14 mouse cellular contexts compared by ENCODE assay signal in the genomic region with DNA sequence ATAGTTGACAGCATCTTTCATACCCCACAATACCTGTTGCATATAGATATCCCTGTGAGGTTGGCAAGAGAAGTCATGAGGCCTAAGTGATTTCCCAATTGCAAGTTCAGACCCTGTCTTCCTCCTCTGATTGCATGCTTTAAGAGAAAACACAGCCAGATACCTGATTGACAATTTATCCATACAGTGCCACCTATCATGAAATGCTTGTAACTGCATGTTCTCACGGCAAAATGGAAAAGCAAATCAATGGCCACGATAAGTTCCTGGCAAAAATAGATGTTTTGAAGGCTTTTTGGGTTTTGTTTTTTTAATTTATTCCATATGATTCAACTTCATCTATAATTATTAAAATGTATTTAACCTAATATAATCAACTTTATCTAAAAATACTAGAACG.
DNase-seq lines count a peak whose midpoint lies in the region; ATAC-seq and TF ChIP-seq lines count a peak whose summit lies in the region.
"Had no signal": no experiment of that assay in that cellular context is flagged by ENCODE, and none has a peak within 500 bp of the region (broad histone marks: within the 10 kb centered on the region; RNA-seq: fewer than 3 reads in every experiment).

No protein-coding gene starts in this region.

- WGBS in intestine, postnatal 0 days: 68% methylated on average over 3 of the region's 3 CpGs
- 71% methylated on average over 3 of the region's 3 CpGs for WGBS in intestine, embryonic 15.5 days
- 68% methylated on average over 3 of the region's 3 CpGs for WGBS in lung, postnatal 0 days
- 74% methylated on average over 3 of the region's 3 CpGs for WGBS in neural tube, embryonic 15.5 days

- TF ChIP-seq CTCF in intestine, postnatal 0 days (IDR thresholded peaks at IDR 0.05; ENCODE audit: low read depth): peak; percentile 60
- TF ChIP-seq CTCF in lung, postnatal 0 days (IDR thresholded peaks at IDR 0.05): peak; percentile 59

- TF ChIP-seq EP300 in lung, postnatal 0 days (IDR thresholded peaks at IDR 0.05): no peak

- H3K27ac ChIP-seq in intestine, postnatal 0 days (ENCODE audit: low read depth, low read length): no peak overlapping the region
- no peak overlapping the region for H3K27ac ChIP-seq in intestine, embryonic 15.5 days
- H3K27ac ChIP-seq in lung, postnatal 0 days (ENCODE audit: low read length): no peak overlapping the region
- no peak overlapping the region for H3K27ac ChIP-seq in neural tube, embryonic 15.5 days (replicated peaks)
- H3K27ac ChIP-seq: embryonic facial prominence, embryonic 13.5 days; forebrain, embryonic 12.5 days; hindbrain, embryonic 14.5 days; limb, embryonic 15.5 days had no signal

- no peak overlapping the region for H3K9ac ChIP-seq in intestine, postnatal 0 days (ENCODE audit: low read depth, low read length)
- no peak overlapping the region for H3K9ac ChIP-seq in intestine, embryonic 15.5 days
- H3K9ac ChIP-seq in lung, postnatal 0 days (replicated peaks; ENCODE audit: low read depth): no peak overlapping the region
- no peak overlapping the region for H3K9ac ChIP-seq in neural tube, embryonic 15.5 days (replicated peaks)
- H3K9ac ChIP-seq: embryonic facial prominence, embryonic 13.5 days; forebrain, embryonic 12.5 days; hindbrain, embryonic 14.5 days; limb, embryonic 15.5 days had no signal

- H3K4me2 ChIP-seq in intestine, postnatal 0 days (replicated peaks; ENCODE audit: low read depth): no peak overlapping the region
- no peak overlapping the region for H3K4me2 ChIP-seq in intestine, embryonic 15.5 days (replicated peaks)
- H3K4me2 ChIP-seq in lung, postnatal 0 days (replicated peaks; ENCODE audit: low read depth, low read length): no peak overlapping the region
- H3K4me2 ChIP-seq in neural tube, embryonic 15.5 days: no peak overlapping the region
- H3K4me2 ChIP-seq: embryonic facial prominence, embryonic 13.5 days; forebrain, embryonic 12.5 days; hindbrain, embryonic 14.5 days; limb, embryonic 15.5 days had no signal

- no peaks in the 10 kb centered on the region for H3K4me1 ChIP-seq in intestine, postnatal 0 days (replicated peaks; ENCODE audit: control insufficient read depth, insufficient read depth, low read length)
- no peaks in the 10 kb centered on the region for H3K4me1 ChIP-seq in intestine, embryonic 15.5 days (replicated peaks)
- no peaks in the 10 kb centered on the region for H3K4me1 ChIP-seq in lung, postnatal 0 days (ENCODE audit: insufficient read depth, low read depth, low read length)
- H3K4me1 ChIP-seq in neural tube, embryonic 15.5 days: no peaks in the 10 kb centered on the region
- H3K4me1 ChIP-seq: embryonic facial prominence, embryonic 13.5 days; forebrain, embryonic 12.5 days; limb, embryonic 15.5 days had no signal

- H3K4me3 ChIP-seq in intestine, postnatal 0 days (ENCODE audit: low read depth, low read length): no peak overlapping the region
- no peak overlapping the region for H3K4me3 ChIP-seq in intestine, embryonic 15.5 days (replicated peaks)
- H3K4me3 ChIP-seq in lung, postnatal 0 days (ENCODE audit: low read depth, low read length): no peak overlapping the region
- no peak overlapping the region for H3K4me3 ChIP-seq in neural tube, embryonic 15.5 days (replicated peaks)
- H3K4me3 ChIP-seq: embryonic facial prominence, embryonic 13.5 days; forebrain, embryonic 12.5 days; limb, embryonic 15.5 days had no signal

- DNase-seq in lung, postnatal 0 days (ENCODE audit: low spot score): peak; percentile 14
- DNase-seq in lung, postnatal 10 days: no peak
- peak; percentile 20 for DNase-seq in R1 (ENCODE audit: low read depth, low spot score)
- DNase-seq: cerebellum, adult 11-12 months; kidney, postnatal 10 days had no signal

- H3K27me3 ChIP-seq in intestine, postnatal 0 days (replicated peaks; ENCODE audit: control insufficient read depth, insufficient read depth, low read length): no peaks in the 10 kb centered on the region
- no peaks in the 10 kb centered on the region for H3K27me3 ChIP-seq in intestine, embryonic 15.5 days (replicated peaks)
- no peaks in the 10 kb centered on the region for H3K27me3 ChIP-seq in lung, postnatal 0 days (replicated peaks; ENCODE audit: insufficient read depth, low read length)
- no peaks in the 10 kb centered on the region for H3K27me3 ChIP-seq in neural tube, embryonic 15.5 days (replicated peaks)
- H3K27me3 ChIP-seq: CH12.LX; embryonic facial prominence, embryonic 13.5 days; forebrain, embryonic 12.5 days; limb, embryonic 15.5 days had no signal

- ATAC-seq in intestine, postnatal 0 days: no peak
- ATAC-seq in intestine, embryonic 15.5 days: no peak
- ATAC-seq in lung, postnatal 0 days: no peak
- peak; percentile 57; the same call in 1 of the 2 replicates for ATAC-seq in megakaryocyte progenitor cell, adult 5-6 weeks (replicated peaks; ENCODE audit: poor library complexity)
- ATAC-seq in neural tube, embryonic 15.5 days (ENCODE audit: low FRiP score): no peak

- H3K36me3 ChIP-seq in intestine, postnatal 0 days (ENCODE audit: control insufficient read depth, insufficient read depth): no peaks in the 10 kb centered on the region
- H3K36me3 ChIP-seq in intestine, embryonic 15.5 days: no peaks in the 10 kb centered on the region
- H3K36me3 ChIP-seq in lung, postnatal 0 days (ENCODE audit: insufficient read depth, low read length): no peaks in the 10 kb centered on the region
- H3K36me3 ChIP-seq in neural tube, embryonic 15.5 days: no peaks in the 10 kb centered on the region
- H3K36me3 ChIP-seq: embryonic facial prominence, embryonic 13.5 days; forebrain, embryonic 12.5 days; limb, embryonic 15.5 days had no signal

- H3K9me3 ChIP-seq in intestine, postnatal 0 days (ENCODE audit: control insufficient read depth): no peaks in the 10 kb centered on the region
- no peaks in the 10 kb centered on the region for H3K9me3 ChIP-seq in intestine, embryonic 15.5 days
- H3K9me3 ChIP-seq in lung, postnatal 0 days (ENCODE audit: low read length): no peaks in the 10 kb centered on the region
- no peaks in the 10 kb centered on the region for H3K9me3 ChIP-seq in neural tube, embryonic 15.5 days (replicated peaks)
- H3K9me3 ChIP-seq: embryonic facial prominence, embryonic 13.5 days; forebrain, embryonic 12.5 days; limb, embryonic 15.5 days had no signal
